Mouse (Mus musculus): ENCODE data around the gene Cped1. TPM values are rescaled to one million over a fixed set of nuclear protein-coding genes. Genes with fewer than 3 reads are reported as not detected.

Gene Cped1
- polyA plus RNA-seq, 1 experiment from 2014 or later, result 22.5 TPM

GRCm38 (mm10) chr6:22072737-22073136 is 87.0 kb downstream of the Cped1 start:
- Histone ChIP-seq H3K27ac (ENCODE audit: low read depth, low read length) (no peak overlapping the region), H3K4me1 (replicated peaks; ENCODE audit: control insufficient read depth, insufficient read depth, low read length) (no peaks in the 10 kb centered on the region), H3K27me3 (ENCODE audit: control insufficient read depth, insufficient read depth, low read length) (no peaks in the 10 kb centered on the region), H3K4me2 (replicated peaks; ENCODE audit: low read depth, low read length) (no peak overlapping the region), H3K9ac (ENCODE audit: low read depth, low read length) (no peak overlapping the region), H3K36me3 (ENCODE audit: control insufficient read depth, insufficient read depth, low read length) (no peaks in the 10 kb centered on the region), H3K4me3 (ENCODE audit: low read depth, low read length) (no peak overlapping the region), H3K9me3 (ENCODE audit: control insufficient read depth, low read length) (no peaks in the 10 kb centered on the region)
- WGBS, result 80% methylated on average over 4 of the region's 4 CpGs
- ATAC-seq (ENCODE audit: low FRiP score) (no peak), DNase-seq (ENCODE audit: low spot score) (no peak)

- H3K27me3 ChIP-seq (ENCODE audit: control insufficient read depth, insufficient read depth, low read length), result no peaks in the 10 kb centered on the region
- H3K4me1 ChIP-seq (replicated peaks; ENCODE audit: control insufficient read depth, insufficient read depth, low read length), result no peaks in the 10 kb centered on the region
- no peaks in the 10 kb centered on the region for H3K36me3 ChIP-seq (ENCODE audit: control insufficient read depth, insufficient read depth, low read length)
- DNase-seq (ENCODE audit: low spot score), result no peak
- H3K9me3 ChIP-seq (ENCODE audit: control insufficient read depth, low read length), result no peaks in the 10 kb centered on the region
- no peak overlapping the region for H3K27ac ChIP-seq (ENCODE audit: low read depth, low read length)
- no peak for ATAC-seq (ENCODE audit: low FRiP score)
- H3K4me2 ChIP-seq (replicated peaks; ENCODE audit: low read depth, low read length), result no peak overlapping the region
- H3K4me3 ChIP-seq (ENCODE audit: low read depth, low read length), result no peak overlapping the region
- 92% methylated on average over 5 of the region's 5 CpGs for WGBS
- no peak overlapping the region for H3K9ac ChIP-seq (ENCODE audit: low read depth, low read length)
Observed at GRCm38 (mm10) chr6:22074232-22075083, 88.7 kb downstream of the Cped1 start.

GRCm38 (mm10) chr6:22078686-22079264 is 93.1 kb downstream of the Cped1 start:
- H3K9ac ChIP-seq (ENCODE audit: low read depth, low read length), result no peak overlapping the region
- no peak overlapping the region for H3K27ac ChIP-seq (ENCODE audit: low read depth, low read length)
- DNase-seq (ENCODE audit: low spot score) (peak; percentile 23), ATAC-seq (ENCODE audit: low FRiP score) (no peak; the same call in 1 of the 2 replicates)
- no peak overlapping the region for H3K4me3 ChIP-seq (ENCODE audit: low read depth, low read length)
- H3K36me3 ChIP-seq (ENCODE audit: control insufficient read depth, insufficient read depth, low read length), result no peaks in the 10 kb centered on the region
- H3K9me3 ChIP-seq (ENCODE audit: control insufficient read depth, low read length), result no peaks in the 10 kb centered on the region
- H3K27me3 ChIP-seq (ENCODE audit: control insufficient read depth, insufficient read depth, low read length), result no peaks in the 10 kb centered on the region
- no peak overlapping the region for H3K4me2 ChIP-seq (replicated peaks; ENCODE audit: low read depth, low read length)
- H3K4me1 ChIP-seq (replicated peaks; ENCODE audit: control insufficient read depth, insufficient read depth, low read length), result no peaks in the 10 kb centered on the region
- 71% methylated on average over 7 of the region's 7 CpGs for WGBS

GRCm38 (mm10) chr6:22086056-22086455 is 100.3 kb downstream of the Cped1 start:
- Histone ChIP-seq H3K4me3 (ENCODE audit: low read depth, low read length) (no peak overlapping the region), H3K4me1 (replicated peaks; ENCODE audit: control insufficient read depth, insufficient read depth, low read length) (no peaks in the 10 kb centered on the region), H3K27me3 (ENCODE audit: control insufficient read depth, insufficient read depth, low read length) (no peaks in the 10 kb centered on the region), H3K9me3 (ENCODE audit: control insufficient read depth, low read length) (no peaks in the 10 kb centered on the region), H3K27ac (ENCODE audit: low read depth, low read length) (no peak overlapping the region), H3K4me2 (replicated peaks; ENCODE audit: low read depth, low read length) (no peak overlapping the region), H3K9ac (ENCODE audit: low read depth, low read length) (no peak overlapping the region), H3K36me3 (ENCODE audit: control insufficient read depth, insufficient read depth, low read length) (no peaks in the 10 kb centered on the region)
- ATAC-seq (ENCODE audit: low FRiP score), result no peak
- no peak for DNase-seq (ENCODE audit: low spot score)
- 82% methylated on average over 5 of the region's 5 CpGs for WGBS

GRCm38 (mm10) chr6:22088346-22089064 is 102.8 kb downstream of the Cped1 start:
- Histone ChIP-seq H3K36me3 (ENCODE audit: control insufficient read depth, insufficient read depth, low read length) (no peaks in the 10 kb centered on the region), H3K4me3 (ENCODE audit: low read depth, low read length) (no peak overlapping the region), H3K9me3 (ENCODE audit: control insufficient read depth, low read length) (no peaks in the 10 kb centered on the region), H3K4me2 (replicated peaks; ENCODE audit: low read depth, low read length) (no peak overlapping the region), H3K27me3 (ENCODE audit: control insufficient read depth, insufficient read depth, low read length) (no peaks in the 10 kb centered on the region), H3K27ac (ENCODE audit: low read depth, low read length) (no peak overlapping the region), H3K4me1 (replicated peaks; ENCODE audit: control insufficient read depth, insufficient read depth, low read length) (no peaks in the 10 kb centered on the region), H3K9ac (ENCODE audit: low read depth, low read length) (no peak overlapping the region)
- 56% methylated on average over 17 of the region's 17 CpGs for whole genome bisulfite sequencing
- DNase-seq (ENCODE audit: low spot score) (peak; percentile 84), ATAC-seq (ENCODE audit: low FRiP score) (peak; percentile 49; the same call in 1 of the 2 replicates)

- H3K4me1 ChIP-seq (replicated peaks; ENCODE audit: control insufficient read depth, insufficient read depth, low read length), result no peaks in the 10 kb centered on the region
- WGBS, result 88% methylated on average over 5 of the region's 5 CpGs
- H3K9ac ChIP-seq (ENCODE audit: low read depth, low read length), result no peak overlapping the region
- H3K4me2 ChIP-seq (replicated peaks; ENCODE audit: low read depth, low read length), result no peak overlapping the region
- H3K36me3 ChIP-seq (ENCODE audit: control insufficient read depth, insufficient read depth, low read length), result no peaks in the 10 kb centered on the region
- no peaks in the 10 kb centered on the region for H3K27me3 ChIP-seq (ENCODE audit: control insufficient read depth, insufficient read depth, low read length)
- no peaks in the 10 kb centered on the region for H3K9me3 ChIP-seq (ENCODE audit: control insufficient read depth, low read length)
- H3K4me3 ChIP-seq (ENCODE audit: low read depth, low read length), result no peak overlapping the region
- no peak for ATAC-seq (ENCODE audit: low FRiP score)
- no peak overlapping the region for H3K27ac ChIP-seq (ENCODE audit: low read depth, low read length)
- DNase-seq (ENCODE audit: low spot score), result no peak
Observed at GRCm38 (mm10) chr6:22091773-22092172, 106.1 kb downstream of the Cped1 start.

GRCm38 (mm10) chr6:22093792-22094191 is 108.1 kb downstream of the Cped1 start:
- H3K36me3 ChIP-seq (ENCODE audit: control insufficient read depth, insufficient read depth, low read length), result no peaks in the 10 kb centered on the region
- H3K27ac ChIP-seq (ENCODE audit: low read depth, low read length), result no peak overlapping the region
- no peak overlapping the region for H3K9ac ChIP-seq (ENCODE audit: low read depth, low read length)
- H3K4me3 ChIP-seq (ENCODE audit: low read depth, low read length), result no peak overlapping the region
- ATAC-seq (ENCODE audit: low FRiP score) (no peak), DNase-seq (ENCODE audit: low spot score) (no peak)
- H3K4me1 ChIP-seq (replicated peaks; ENCODE audit: control insufficient read depth, insufficient read depth, low read length), result no peaks in the 10 kb centered on the region
- no peaks in the 10 kb centered on the region for H3K9me3 ChIP-seq (ENCODE audit: control insufficient read depth, low read length)
- no peaks in the 10 kb centered on the region for H3K27me3 ChIP-seq (ENCODE audit: control insufficient read depth, insufficient read depth, low read length)
- 91% methylated on average over 5 of the region's 5 CpGs for WGBS
- no peak overlapping the region for H3K4me2 ChIP-seq (replicated peaks; ENCODE audit: low read depth, low read length)

- Histone ChIP-seq H3K36me3 (ENCODE audit: control insufficient read depth, insufficient read depth, low read length) (no peaks in the 10 kb centered on the region), H3K9ac (ENCODE audit: low read depth, low read length) (no peak overlapping the region), H3K9me3 (ENCODE audit: control insufficient read depth, low read length) (no peaks in the 10 kb centered on the region), H3K27me3 (ENCODE audit: control insufficient read depth, insufficient read depth, low read length) (no peaks in the 10 kb centered on the region), H3K4me1 (replicated peaks; ENCODE audit: control insufficient read depth, insufficient read depth, low read length) (no peaks in the 10 kb centered on the region), H3K4me2 (replicated peaks; ENCODE audit: low read depth, low read length) (no peak overlapping the region), H3K4me3 (ENCODE audit: low read depth, low read length) (no peak overlapping the region), H3K27ac (ENCODE audit: low read depth, low read length) (no peak overlapping the region)
- 47% methylated on average over 2 of the region's 2 CpGs for WGBS
- ATAC-seq (ENCODE audit: low FRiP score) (0 out of 2 replicates have a peak, but pooled peaks have one; percentile 19), DNase-seq (ENCODE audit: low spot score) (peak; percentile 50)
Observed at GRCm38 (mm10) chr6:22097709-22098108, 112.0 kb downstream of the Cped1 start.
